Mouse (Mus musculus): Measurements from ENCODE around the gene Zfp119a.

The Zfp119a gene

GRCm38 (mm10) chr17:55878636-55879369 lies at the start of gene Zfp119a:
Zfp119a (minus strand) TSS chr17:55878930.
- DNase-seq = peak; percentile 61 to 68

DNA sequence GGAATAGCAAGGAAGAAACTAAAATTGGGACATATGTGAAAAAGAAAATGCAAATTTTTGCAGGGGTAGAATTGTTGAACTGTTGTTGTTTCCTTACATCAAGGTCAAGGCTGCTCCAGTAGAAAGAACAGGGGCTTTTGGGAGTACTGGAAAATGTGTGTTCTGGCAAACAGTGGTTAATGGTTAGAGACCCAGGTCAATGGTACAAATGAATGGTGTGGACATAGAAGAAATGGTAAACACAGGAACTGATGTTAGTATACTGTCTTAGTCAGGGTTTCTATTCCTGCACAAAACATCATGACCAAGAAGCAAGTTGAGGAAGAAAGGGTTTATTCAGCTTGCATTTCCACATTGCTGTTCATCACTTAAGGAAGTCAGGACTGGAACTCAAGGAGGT lies 27.9 kb upstream of the Zfp119a start:
- no peak for DNase-seq

- no peak for DNase-seq
Observed at GRCm38 (mm10) chr17:55904131-55904530, 25.4 kb upstream of the Zfp119a start.

GRCm38 (mm10) chr17:55903687-55904086 lies 25.0 kb upstream of the Zfp119a start:
- no peak for DNase-seq

DNA sequence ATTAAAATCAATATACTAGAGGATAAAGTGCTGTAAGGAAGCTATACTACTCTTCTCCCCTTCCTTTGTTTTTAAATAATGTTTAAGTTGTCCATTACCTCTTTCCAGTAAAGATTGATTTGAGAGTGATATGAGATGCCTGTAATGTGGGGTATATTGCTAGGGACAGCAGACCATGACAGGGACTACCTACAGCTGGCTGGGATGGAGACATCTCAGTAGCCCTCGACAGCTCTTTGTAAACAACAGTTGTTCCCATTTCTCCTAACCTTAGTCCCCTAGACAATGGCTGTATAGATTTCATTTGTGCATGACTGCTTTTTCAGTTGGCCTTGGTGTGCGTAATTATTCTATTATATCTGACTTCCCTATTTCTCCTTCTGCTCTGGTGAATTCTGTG lies 24.4 kb upstream of the Zfp119a start:
- DNase-seq = no peak

- peak in 1 of 2 experiments; percentile 30 for DNase-seq
Observed at GRCm38 (mm10) chr17:55892406-55892955, 13.8 kb upstream of the Zfp119a start.

DNA sequence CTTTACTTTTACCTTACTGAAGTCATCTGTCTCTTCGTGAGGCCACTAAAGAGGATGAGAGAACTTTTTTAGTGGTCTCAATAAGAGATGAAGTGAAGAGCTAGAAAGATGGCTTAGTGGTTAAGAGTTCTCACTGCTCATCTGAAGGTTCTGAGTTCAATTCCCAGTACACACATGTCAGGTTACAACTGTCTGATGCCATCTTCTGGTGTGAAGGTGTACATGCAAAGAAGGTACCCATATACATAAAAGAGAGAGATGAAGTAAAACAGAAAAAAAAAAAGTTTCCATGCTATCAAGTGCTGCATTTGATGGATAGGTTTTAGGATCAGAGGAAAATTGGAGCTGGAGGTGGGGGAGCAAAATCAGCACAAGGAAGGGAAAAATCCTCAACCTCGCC lies 6.2 kb upstream of the Zfp119a start:
- DNase-seq = no peak

DNA sequence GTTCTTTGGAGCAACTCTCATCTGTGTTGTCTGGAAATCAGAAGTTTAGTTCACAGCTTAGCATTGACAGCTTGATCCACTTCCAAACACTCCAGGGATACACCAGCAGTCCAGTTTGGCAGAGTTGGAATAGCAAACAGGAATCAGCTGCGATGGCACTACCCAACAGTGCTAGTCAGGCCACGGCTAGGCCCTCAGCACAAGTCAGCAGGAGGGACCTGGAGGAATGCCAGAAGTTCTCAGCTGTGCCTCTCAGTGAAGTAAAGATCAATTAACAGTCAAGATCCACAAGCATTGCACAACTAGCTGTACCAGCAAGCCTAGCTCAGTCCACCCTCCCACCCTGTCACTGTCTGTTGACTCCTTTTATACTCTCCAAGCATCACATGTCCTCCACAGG lies 4.9 kb upstream of the Zfp119a start:
- DNase-seq = no peak

- DNase-seq = peak in 1 of 2 experiments; percentile 22
Observed at GRCm38 (mm10) chr17:55878282-55878635, 471 bp downstream of the Zfp119a start.

GRCm38 (mm10) chr17:55877184-55877583 lies 1.5 kb downstream of the Zfp119a start:
- DNase-seq = no peak

- no peak for DNase-seq
Observed at GRCm38 (mm10) chr17:55843067-55843466, 35.7 kb downstream of the Zfp119a start.

- no peak for DNase-seq
Observed at GRCm38 (mm10) chr17:55821566-55821965, 57.2 kb downstream of the Zfp119a start.

GRCm38 (mm10) chr17:55816853-55817252 lies 61.9 kb downstream of the Zfp119a start:
- DNase-seq = no peak

Measured in spleen, adult 18-20 months (tissue).